Mouse (Mus musculus) right cerebral cortex, postnatal 25 days (tissue): Measurements from ENCODE around the gene Gm7233.
"Not testable (repeated sequence)": the region's sequence is repeated elsewhere in the genome, so short reads cannot be mapped to it uniquely, and the experiment has no call there.

ENCODE experiments used
- DNase-seq: peaks from one replicate; pipeline ENCODE4 v3.0.0; 2022

The Gm7233 gene

GRCm38 (mm10) chr14:43179567-43179966 is at the start of gene Gm7233:
Gene Gm7233 (plus strand): TSS chr14:43179867.
- DNase-seq = not testable (repeated sequence)

DNA sequence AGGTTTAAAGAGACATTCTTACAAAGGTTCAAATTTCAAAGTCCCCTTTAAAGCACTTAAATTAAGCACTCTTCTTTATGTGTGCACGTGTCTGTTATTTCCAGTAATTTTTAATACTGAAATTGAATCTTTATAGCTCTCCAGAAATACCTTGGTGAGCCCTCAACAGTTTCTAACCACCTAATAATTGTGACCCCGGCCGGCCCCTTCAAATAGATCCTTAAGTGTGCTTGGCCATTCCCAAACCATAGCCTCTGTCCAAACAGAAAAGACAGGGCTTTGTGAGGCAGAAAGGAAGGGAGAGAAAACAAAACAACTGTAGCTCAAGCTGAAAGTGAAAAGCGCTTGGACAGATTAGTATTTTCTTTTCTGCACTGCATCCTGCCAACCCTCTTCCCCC is 12.5 kb upstream of the Gm7233 start:
- DNase-seq = not testable (repeated sequence)

DNA sequence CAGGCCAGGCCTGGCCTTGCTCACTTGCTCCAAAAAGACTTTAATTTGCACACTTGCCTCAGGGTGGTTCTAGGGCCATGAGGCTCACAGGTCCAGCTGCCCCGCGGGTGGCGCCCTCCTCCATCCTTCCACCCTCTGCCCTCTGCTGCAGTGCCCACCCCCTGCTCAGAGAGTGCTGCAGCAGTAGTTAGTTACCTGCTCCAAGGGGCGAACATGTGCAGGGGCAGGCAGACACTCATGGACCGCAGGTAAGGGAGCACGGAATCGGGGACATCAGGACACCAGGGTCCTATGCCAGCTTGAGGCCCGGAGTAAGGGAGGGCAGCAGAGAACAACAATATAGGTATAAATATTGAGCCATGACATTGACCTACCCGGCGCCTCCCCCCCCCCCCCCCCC is 11.7 kb upstream of the Gm7233 start:
- DNase-seq = not testable (repeated sequence)

GRCm38 (mm10) chr14:43168573-43169170 is 11.0 kb upstream of the Gm7233 start:
- not testable (repeated sequence) for DNase-seq

- not testable (repeated sequence) for DNase-seq
Observed at GRCm38 (mm10) chr14:43235204-43235603, 55.5 kb downstream of the Gm7233 start, which contains the start of gene Gm8122. Gene Gm8122 (minus strand): TSS chr14:43235304.
